Mouse (Mus musculus): ENCODE results near the gene Igf2r. TPM values are rescaled to one million over a fixed set of nuclear protein-coding genes. Genes with fewer than 3 reads are reported as not detected.

The Igf2r gene
- polyA plus RNA-seq, 1 experiment from 2014 or later: 11.9 TPM

DNA sequence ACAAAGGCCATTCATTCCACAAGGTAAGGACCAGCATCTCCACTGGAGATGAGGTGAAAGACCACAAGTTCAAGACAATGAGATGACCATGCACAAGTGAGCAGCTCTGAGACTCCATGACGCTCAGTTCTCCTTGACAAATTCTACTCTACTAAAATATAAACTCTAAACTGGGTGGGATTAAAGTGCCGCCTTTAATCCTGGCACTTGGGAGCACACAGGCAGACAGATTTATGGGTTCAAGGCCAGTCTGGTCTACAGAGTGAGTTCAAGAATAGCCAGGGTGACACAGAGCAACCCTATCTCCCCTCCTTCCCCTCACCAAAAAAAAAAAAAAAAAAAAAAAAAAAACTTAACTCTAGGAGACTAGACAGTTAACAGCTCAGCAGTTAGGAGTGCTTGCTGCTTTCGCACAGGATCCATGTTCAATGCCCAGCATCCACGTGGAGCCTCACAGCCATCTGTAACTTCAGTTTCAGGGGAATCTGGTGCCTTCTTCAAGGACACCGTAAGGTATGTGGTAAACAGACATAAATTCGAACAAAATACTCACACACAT lies 2.1 kb downstream of the Igf2r start:
- ATAC-seq: no peak

DNA sequence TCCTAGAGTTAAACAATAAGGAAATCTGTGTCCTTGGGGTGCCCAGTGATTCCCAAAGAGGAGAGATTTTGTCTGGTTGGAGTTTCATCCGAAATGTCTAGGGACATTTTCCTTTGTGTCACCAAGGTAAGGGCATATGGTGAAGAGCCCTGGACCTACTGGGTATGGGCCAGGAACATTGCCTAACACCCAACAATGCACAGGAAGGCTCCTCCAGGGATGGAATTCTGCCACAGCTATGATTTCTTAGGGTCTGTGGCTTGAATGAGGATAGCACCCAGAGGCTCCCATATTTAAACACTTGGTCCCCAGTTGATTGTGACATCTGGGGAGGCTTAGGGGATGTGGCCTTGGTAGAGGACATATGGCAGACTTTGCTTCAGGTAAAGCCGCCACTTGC lies 6.1 kb downstream of the Igf2r start:
- H3K4me2 ChIP-seq (ENCODE audit: low read length): no peak overlapping the region
- ATAC-seq: no peak
- H3K9ac ChIP-seq (replicated peaks; ENCODE audit: low read depth, low read length): no peak overlapping the region
- H3K4me3 ChIP-seq (replicated peaks; ENCODE audit: low read length): no peak overlapping the region
- no peaks in the 10 kb centered on the region for H3K27me3 ChIP-seq (replicated peaks; ENCODE audit: control insufficient read depth, insufficient read depth, low read length)
- no peaks in the 10 kb centered on the region for H3K36me3 ChIP-seq (ENCODE audit: control insufficient read depth, insufficient read depth)
- 93% methylated on average over 2 of the region's 2 CpGs for WGBS
- no peak overlapping the region for H3K27ac ChIP-seq (ENCODE audit: low read length)
- H3K4me1 ChIP-seq (replicated peaks; ENCODE audit: control insufficient read depth, insufficient read depth, low read length): peaks cover 23% of the 10 kb centered on the region
- H3K9me3 ChIP-seq (ENCODE audit: control insufficient read depth, low read length): no peaks in the 10 kb centered on the region

More for the DNA sequence above, 2.1 kb downstream of the Igf2r start:
- no peak overlapping the region; the same call in 1 of the 2 replicates for H3K4me2 ChIP-seq (ENCODE audit: low read length)
- no peaks in the 10 kb centered on the region for H3K27me3 ChIP-seq (replicated peaks; ENCODE audit: control insufficient read depth, insufficient read depth, low read length)
- H3K4me3 ChIP-seq (replicated peaks; ENCODE audit: low read length): no peak overlapping the region
- H3K9me3 ChIP-seq (ENCODE audit: control insufficient read depth, low read length): no peaks in the 10 kb centered on the region
- no peak overlapping the region for H3K9ac ChIP-seq (replicated peaks; ENCODE audit: low read depth, low read length)
- H3K4me1 ChIP-seq (replicated peaks; ENCODE audit: control insufficient read depth, insufficient read depth, low read length): peaks cover 30% of the 10 kb centered on the region
- 91% methylated on average over 6 of the region's 6 CpGs for WGBS
- no peaks in the 10 kb centered on the region for H3K36me3 ChIP-seq (ENCODE audit: control insufficient read depth, insufficient read depth)
- no peak overlapping the region for H3K27ac ChIP-seq (ENCODE audit: low read length)

DNA sequence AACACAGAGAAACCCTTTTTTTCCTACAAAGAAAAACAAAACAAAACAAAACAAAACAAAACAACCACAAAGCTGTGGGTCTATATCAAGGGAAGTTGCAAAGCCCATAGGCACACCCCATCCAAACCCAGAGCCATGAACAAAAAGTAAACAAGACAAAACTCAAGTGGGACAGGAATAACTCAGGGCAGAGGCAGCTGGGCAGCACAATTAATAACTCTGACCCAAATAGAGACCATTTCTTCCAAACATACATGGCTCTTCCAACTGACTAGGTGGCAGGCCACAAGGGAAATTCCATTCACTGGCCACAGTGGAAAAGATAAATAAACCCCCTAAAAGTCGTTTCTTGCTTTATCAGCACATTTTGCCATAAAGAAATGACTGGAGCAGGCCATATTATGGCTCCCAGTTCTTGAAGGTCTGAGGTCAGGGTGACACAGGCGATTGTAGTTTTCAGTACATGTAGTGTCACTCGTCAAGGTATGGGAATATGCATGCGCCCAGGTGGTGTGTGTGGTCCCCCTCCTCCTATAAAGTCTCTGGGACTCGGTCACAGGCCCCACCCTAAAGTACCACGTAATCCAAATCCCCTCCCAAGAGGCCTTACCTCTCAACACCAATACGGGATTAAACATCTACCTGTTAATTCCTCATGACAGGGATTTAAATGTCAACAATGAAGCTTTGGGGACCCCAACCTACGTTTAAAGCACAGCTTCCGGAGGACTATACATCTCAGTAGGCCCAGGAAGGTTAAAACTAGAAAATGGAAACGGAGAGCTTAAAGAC lies 8.9 kb downstream of the Igf2r start:
- WGBS: 88% methylated on average over 10 of the region's 10 CpGs
- Histone ChIP-seq H3K27ac (ENCODE audit: low read length) (no peak overlapping the region), H3K4me2 (ENCODE audit: low read length) (no peak overlapping the region), H3K27me3 (replicated peaks; ENCODE audit: control insufficient read depth, insufficient read depth, low read length) (no peaks in the 10 kb centered on the region), H3K36me3 (ENCODE audit: control insufficient read depth, insufficient read depth) (no peaks in the 10 kb centered on the region), H3K9me3 (ENCODE audit: control insufficient read depth, low read length) (no peaks in the 10 kb centered on the region), H3K4me3 (replicated peaks; ENCODE audit: low read length) (no peak overlapping the region), H3K9ac (replicated peaks; ENCODE audit: low read depth, low read length) (no peak overlapping the region), H3K4me1 (replicated peaks; ENCODE audit: control insufficient read depth, insufficient read depth, low read length) (peaks cover 7% of the 10 kb centered on the region; the same call in 1 of the 2 replicates)
- ATAC-seq: no peak

DNA sequence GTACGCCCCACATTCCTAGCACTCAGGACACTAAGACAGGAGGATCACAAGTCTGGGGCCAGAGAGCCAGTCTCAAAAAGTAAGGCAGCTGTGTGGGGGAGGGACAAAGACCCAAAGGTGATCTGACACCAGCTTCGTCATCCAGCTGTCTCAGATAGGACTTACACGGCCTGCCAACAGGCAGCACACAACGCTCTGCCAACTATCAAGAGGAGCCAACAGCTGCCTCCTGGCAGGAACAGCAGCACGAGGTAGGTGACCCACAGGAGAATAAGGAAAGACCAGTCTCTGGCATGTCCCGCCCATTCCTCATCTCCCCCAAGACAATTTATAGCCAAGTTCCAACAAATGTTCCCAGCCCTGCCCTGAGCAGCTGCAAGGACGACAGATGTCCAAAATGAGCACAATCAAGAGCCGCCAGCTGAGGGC lies 9.8 kb downstream of the Igf2r start:
- H3K27ac ChIP-seq (ENCODE audit: low read length): no peak overlapping the region
- H3K9ac ChIP-seq (replicated peaks; ENCODE audit: low read depth, low read length): no peak overlapping the region
- H3K27me3 ChIP-seq (replicated peaks; ENCODE audit: control insufficient read depth, insufficient read depth, low read length): no peaks in the 10 kb centered on the region
- H3K4me1 ChIP-seq (replicated peaks; ENCODE audit: control insufficient read depth, insufficient read depth, low read length): peaks cover 7% of the 10 kb centered on the region; the same call in 1 of the 2 replicates
- no peak for ATAC-seq
- no peaks in the 10 kb centered on the region for H3K9me3 ChIP-seq (ENCODE audit: control insufficient read depth, low read length)
- H3K4me3 ChIP-seq (replicated peaks; ENCODE audit: low read length): no peak overlapping the region
- H3K4me2 ChIP-seq (ENCODE audit: low read length): no peak overlapping the region
- WGBS: 76% methylated on average over 8 of the region's 8 CpGs
- no peaks in the 10 kb centered on the region for H3K36me3 ChIP-seq (ENCODE audit: control insufficient read depth, insufficient read depth)

DNA sequence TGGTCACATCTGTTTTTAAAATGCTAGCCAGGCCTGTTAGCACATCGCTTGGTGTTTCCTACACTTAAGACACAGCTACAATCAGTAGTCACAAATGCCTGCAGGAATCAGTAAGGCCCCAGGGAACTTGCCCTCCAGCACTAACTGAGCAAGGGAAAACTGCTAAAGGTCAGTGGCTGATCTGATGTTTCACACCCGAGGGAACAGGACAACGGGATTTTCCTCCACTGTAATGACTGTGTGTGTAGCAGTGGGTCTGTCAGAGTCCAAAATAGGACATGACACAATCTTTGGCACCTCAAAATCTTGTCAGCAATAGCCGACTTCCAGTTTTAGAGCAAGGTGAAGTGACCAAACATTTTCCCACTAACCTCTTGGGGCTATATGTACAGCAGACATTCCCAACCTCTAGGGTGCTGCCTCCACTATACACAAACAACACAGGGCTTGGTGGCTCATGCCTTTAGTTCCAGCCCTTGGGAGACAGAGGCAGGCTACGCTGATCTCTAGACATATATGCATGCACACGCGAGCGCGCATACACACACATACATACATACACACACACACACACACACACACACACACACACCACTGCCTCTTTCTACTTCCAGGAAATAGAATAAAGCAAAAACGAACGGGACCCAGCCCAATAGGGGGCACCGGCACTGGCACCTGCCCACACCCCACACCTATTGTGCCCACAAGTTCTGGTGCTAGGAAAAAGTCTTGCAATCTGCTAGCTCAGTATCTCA lies 10.6 kb downstream of the Igf2r start:
- no peaks in the 10 kb centered on the region for H3K27me3 ChIP-seq (replicated peaks; ENCODE audit: control insufficient read depth, insufficient read depth, low read length)
- H3K4me1 ChIP-seq (replicated peaks; ENCODE audit: control insufficient read depth, insufficient read depth, low read length): peaks cover 7% of the 10 kb centered on the region; the same call in 1 of the 2 replicates
- 93% methylated on average over 12 of the region's 12 CpGs for WGBS
- no peak for ATAC-seq
- no peak overlapping the region for H3K4me2 ChIP-seq (ENCODE audit: low read length)
- no peak overlapping the region for H3K4me3 ChIP-seq (replicated peaks; ENCODE audit: low read length)
- H3K27ac ChIP-seq (ENCODE audit: low read length): no peak overlapping the region
- H3K9me3 ChIP-seq (ENCODE audit: control insufficient read depth, low read length): no peaks in the 10 kb centered on the region
- H3K36me3 ChIP-seq (ENCODE audit: control insufficient read depth, insufficient read depth): no peaks in the 10 kb centered on the region
- H3K9ac ChIP-seq (replicated peaks; ENCODE audit: low read depth, low read length): no peak overlapping the region

DNA sequence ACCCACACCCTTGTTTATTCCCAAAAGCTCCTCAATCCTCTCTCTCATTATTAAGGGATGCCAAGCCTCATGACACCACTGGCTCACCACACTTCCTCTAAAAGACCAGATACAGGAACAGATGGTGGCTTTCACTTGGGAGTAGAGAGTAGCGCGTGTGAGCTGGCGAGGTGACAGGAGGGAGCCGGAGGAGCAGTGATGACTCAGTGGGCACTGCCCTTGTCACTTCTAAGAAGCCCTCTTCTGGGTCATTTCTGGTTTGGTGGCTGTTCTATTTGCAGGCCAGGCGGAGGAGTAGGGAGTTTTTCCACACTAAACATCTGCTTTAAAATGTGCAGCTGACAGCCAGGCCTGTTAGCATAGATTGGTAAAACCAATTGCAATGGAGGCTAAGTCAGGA lies 11.5 kb downstream of the Igf2r start:
- Histone ChIP-seq H3K9me3 (ENCODE audit: control insufficient read depth, low read length) (no peaks in the 10 kb centered on the region), H3K9ac (replicated peaks; ENCODE audit: low read depth, low read length) (no peak overlapping the region), H3K4me2 (ENCODE audit: low read length) (no peak overlapping the region), H3K4me1 (replicated peaks; ENCODE audit: control insufficient read depth, insufficient read depth, low read length) (peaks cover 7% of the 10 kb centered on the region; the same call in 1 of the 2 replicates), H3K4me3 (replicated peaks; ENCODE audit: low read length) (no peak overlapping the region), H3K27me3 (replicated peaks; ENCODE audit: control insufficient read depth, insufficient read depth, low read length) (no peaks in the 10 kb centered on the region), H3K27ac (ENCODE audit: low read length) (no peak overlapping the region), H3K36me3 (ENCODE audit: control insufficient read depth, insufficient read depth) (no peaks in the 10 kb centered on the region)
- WGBS: 70% methylated on average over 5 of the region's 5 CpGs
- ATAC-seq: no peak; the same call in 1 of the 2 replicates

DNA sequence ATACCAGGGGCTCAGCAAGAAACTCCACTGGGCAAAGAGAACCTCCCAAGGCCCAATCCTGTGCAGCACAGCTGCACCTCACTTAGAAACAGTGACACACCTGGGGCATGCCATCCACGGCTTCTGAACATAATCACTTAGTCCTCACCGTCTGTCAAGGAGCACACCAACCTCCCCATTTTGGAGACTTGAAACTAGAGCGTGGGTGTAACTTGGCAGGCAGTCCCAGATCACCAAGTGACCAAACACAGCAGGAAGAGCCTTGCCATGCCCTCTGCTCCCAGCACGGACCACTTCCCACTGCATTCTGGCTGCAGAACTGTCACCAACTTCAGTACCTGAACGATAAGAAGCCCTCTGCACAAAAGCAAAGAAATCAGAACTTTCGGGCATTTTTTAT lies 12.3 kb downstream of the Igf2r start:
- peaks cover 7% of the 10 kb centered on the region; the same call in 1 of the 2 replicates for H3K4me1 ChIP-seq (replicated peaks; ENCODE audit: control insufficient read depth, insufficient read depth, low read length)
- 91% methylated on average over 6 of the region's 6 CpGs for WGBS
- H3K36me3 ChIP-seq (ENCODE audit: control insufficient read depth, insufficient read depth): no peaks in the 10 kb centered on the region
- ATAC-seq: no peak
- H3K27me3 ChIP-seq (replicated peaks; ENCODE audit: control insufficient read depth, insufficient read depth, low read length): no peaks in the 10 kb centered on the region
- H3K4me2 ChIP-seq (ENCODE audit: low read length): no peak overlapping the region
- no peak overlapping the region for H3K9ac ChIP-seq (replicated peaks; ENCODE audit: low read depth, low read length)
- no peak overlapping the region for H3K27ac ChIP-seq (ENCODE audit: low read length)
- no peaks in the 10 kb centered on the region for H3K9me3 ChIP-seq (ENCODE audit: control insufficient read depth, low read length)
- no peak overlapping the region for H3K4me3 ChIP-seq (replicated peaks; ENCODE audit: low read length)

DNA sequence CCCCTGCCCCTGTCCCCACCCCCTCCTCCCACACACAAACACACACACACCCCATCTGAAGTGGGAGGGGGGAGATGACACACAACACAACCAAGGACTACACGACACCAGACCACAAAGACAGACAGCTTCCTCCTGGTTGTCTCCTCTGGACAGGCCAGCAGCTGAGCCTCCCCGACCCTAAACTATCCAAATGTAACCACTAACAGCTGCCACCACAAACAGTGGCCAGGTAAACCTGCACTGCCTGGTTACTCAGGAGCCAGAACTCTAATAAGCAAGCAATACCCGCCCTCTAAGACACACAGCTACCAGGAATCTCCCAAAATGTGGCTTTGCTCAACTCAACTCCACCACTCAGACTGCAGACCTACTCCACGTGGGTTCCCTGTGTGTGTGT lies 13.5 kb downstream of the Igf2r start:
- Histone ChIP-seq H3K27ac (ENCODE audit: low read length) (no peak overlapping the region), H3K4me1 (replicated peaks; ENCODE audit: control insufficient read depth, insufficient read depth, low read length) (peaks cover 14% of the 10 kb centered on the region), H3K9ac (replicated peaks; ENCODE audit: low read depth, low read length) (no peak overlapping the region), H3K36me3 (ENCODE audit: control insufficient read depth, insufficient read depth) (no peaks in the 10 kb centered on the region), H3K9me3 (ENCODE audit: control insufficient read depth, low read length) (no peaks in the 10 kb centered on the region), H3K4me2 (ENCODE audit: low read length) (no peak overlapping the region), H3K27me3 (replicated peaks; ENCODE audit: control insufficient read depth, insufficient read depth, low read length) (no peaks in the 10 kb centered on the region), H3K4me3 (replicated peaks; ENCODE audit: low read length) (no peak overlapping the region)
- 86% methylated on average over 4 of the region's 4 CpGs for whole genome bisulfite sequencing
- ATAC-seq: no peak

DNA sequence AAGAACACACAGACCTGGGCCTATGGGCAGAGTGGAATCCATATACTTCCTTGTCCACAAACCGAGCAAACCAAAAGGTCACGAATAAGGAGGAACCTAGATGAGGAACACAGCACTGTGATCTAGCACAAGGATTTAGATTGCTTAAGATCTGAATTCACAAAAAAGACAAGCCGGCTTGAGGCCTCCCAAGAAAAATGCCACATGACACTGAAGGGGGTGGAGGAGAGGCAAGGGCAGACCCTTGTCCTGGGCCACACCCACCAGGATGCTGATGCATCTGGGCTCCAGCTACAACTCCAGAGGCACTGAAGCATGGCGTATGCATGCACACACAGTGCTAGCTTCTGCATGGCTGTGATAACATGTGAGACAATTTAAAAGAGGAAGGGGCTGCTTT lies 14.3 kb downstream of the Igf2r start:
- H3K27me3 ChIP-seq (replicated peaks; ENCODE audit: control insufficient read depth, insufficient read depth, low read length): no peaks in the 10 kb centered on the region
- H3K4me3 ChIP-seq (replicated peaks; ENCODE audit: low read length): no peak overlapping the region
- no peak overlapping the region for H3K27ac ChIP-seq (ENCODE audit: low read length)
- no peaks in the 10 kb centered on the region for H3K36me3 ChIP-seq (ENCODE audit: control insufficient read depth, insufficient read depth)
- no peaks in the 10 kb centered on the region for H3K9me3 ChIP-seq (ENCODE audit: control insufficient read depth, low read length)
- H3K4me1 ChIP-seq (replicated peaks; ENCODE audit: control insufficient read depth, insufficient read depth, low read length): peaks cover 15% of the 10 kb centered on the region
- no peak for ATAC-seq
- no peak overlapping the region for H3K9ac ChIP-seq (replicated peaks; ENCODE audit: low read depth, low read length)
- 87% methylated on average over 4 of the region's 4 CpGs for WGBS
- no peak overlapping the region for H3K4me2 ChIP-seq (ENCODE audit: low read length)

Measured in forebrain, embryonic 16.5 days (tissue).